Mouse (Mus musculus) limb, embryonic 14.5 days (tissue): ENCODE results near the gene Vwf. TPM values are rescaled to one million over a fixed set of nuclear protein-coding genes. Genes with fewer than 3 reads are reported as not detected.

ENCODE experiments used
- ATAC-seq: fragments of 200-750 bp; cut with Nextera tagmentation; 2 replicates; pipeline ENCODE4 v1.8.0; 2017; ENCODE audit warnings: low read depth, moderate number of reproducible peaks, moderate TSS enrichment; ENCODE audit not compliant: low FRiP score
- DNase-seq: peaks from one replicate; pipeline ENCODE4 v3.0.0-alpha.2; 2015; ENCODE audit warnings: low spot score
- H3K27ac ChIP-seq: fragments of 300-500 bp; sonication (generic); replicated peaks from 2 replicates; pipeline ENCODE4 v1.5.1; 2014; ENCODE audit warnings: low read depth, mild to moderate bottlenecking, low read length, moderate library complexity, mixed read lengths
- H3K27me3 ChIP-seq: fragments of 300-500 bp; sonication (generic); 2 replicates; pipeline ENCODE4 v1.6.1; 2014; ENCODE audit warnings: low read length, mixed read lengths; ENCODE audit not compliant: control insufficient read depth, insufficient read depth
- H3K36me3 ChIP-seq: fragments of 300-500 bp; sonication (generic); 2 replicates; pipeline ENCODE4 v1.6.1; 2014; ENCODE audit warnings: mild to moderate bottlenecking, low read length, moderate library complexity, mixed read lengths; ENCODE audit not compliant: control insufficient read depth, insufficient read depth
- H3K4me1 ChIP-seq: fragments of 300-500 bp; sonication (generic); 2 replicates; pipeline ENCODE4 v1.6.1; 2014; ENCODE audit warnings: antibody characterized with exemption, low read length, mixed read lengths; ENCODE audit not compliant: control insufficient read depth, insufficient read depth
- H3K4me2 ChIP-seq: fragments of 300-500 bp; sonication (generic); replicated peaks from 2 replicates; pipeline ENCODE4 v1.6.1; 2014; ENCODE audit warnings: low read depth, mild to moderate bottlenecking, low read length, moderate library complexity; ENCODE audit not compliant: severe bottlenecking
- H3K4me3 ChIP-seq: fragments of 300-500 bp; sonication (generic); replicated peaks from 2 replicates; pipeline ENCODE4 v1.5.1; 2014; ENCODE audit warnings: low read length
- H3K9ac ChIP-seq: fragments of 300-500 bp; sonication (generic); 2 replicates; pipeline ENCODE4 v1.6.1; 2014; ENCODE audit warnings: mild to moderate bottlenecking, low read depth, low read length, moderate library complexity; ENCODE audit not compliant: severe bottlenecking
- H3K9me3 ChIP-seq: fragments of 300-500 bp; sonication (generic); 2 replicates; pipeline ENCODE4 v1.6.1; 2016; ENCODE audit warnings: low read length; ENCODE audit not compliant: control insufficient read depth
- POLR2A ChIP-seq: fragments of 200-500 bp; IDR thresholded peaks from 2 replicates; pipeline ENCODE4 v1.8.0; 2012; ENCODE audit warnings: inconsistent platforms, mild to moderate bottlenecking, moderate library complexity, borderline replicate concordance; ENCODE audit not compliant: insufficient read depth, insufficient read length; ENCODE audit errors: extremely low read depth
- WGBS: fragments of 180-500 bp; shearing (Covaris S2); extraction: QIAGEN DNeasy Blood & Tissue Kit; methylation state at CpG from one replicate; pipeline ENCODE4 v1.1.7; 2014; 5-methylcytosine and 5-hydroxymethylcytosine counted together
- polyA plus RNA-seq, 2 experiments: library from polyadenylated mRNA; depleted of rRNA in 1 of 2; stranded (reverse) in 1 of 2; unstranded in 1 of 2; fragments of >200 nt; fragmentation: Nextera tagmentation in 1 of 2; extraction: Ambion mirVana in 1 of 2; gene quantifications; 2 replicates each; pipeline versions ENCODE4 v1.2.1 to v1.2.3; 2012 to 2014

Gene Vwf
- polyA plus RNA-seq, 2 experiments: 11.2 to 12.0 TPM

DNA sequence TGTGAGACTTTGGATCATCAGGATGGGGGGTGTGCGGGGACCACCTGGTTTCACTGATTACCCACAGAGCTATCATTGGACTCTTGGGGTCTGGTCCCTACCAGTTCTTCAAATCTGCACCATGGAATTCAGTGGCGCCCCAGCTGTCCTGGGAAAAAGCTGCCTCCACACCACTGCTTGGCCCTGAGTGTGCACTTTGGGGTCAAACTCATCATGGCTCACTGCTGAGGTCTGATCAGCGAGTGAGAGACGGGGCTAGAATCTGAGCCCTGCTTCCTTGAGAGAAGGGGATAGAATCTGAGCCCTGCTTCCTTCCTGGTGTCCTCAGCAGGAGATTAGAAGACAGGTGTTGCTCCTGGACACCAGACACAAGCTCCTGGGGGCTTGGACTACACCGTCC lies 55.8 kb downstream of the Vwf start:
- no peak for TF ChIP-seq POLR2A
- H3K4me2 ChIP-seq: no peak overlapping the region
- H3K9ac ChIP-seq: no peak overlapping the region
- H3K27ac ChIP-seq: no peak overlapping the region; the same call in 1 of the 2 replicates
- no peaks in the 10 kb centered on the region for H3K9me3 ChIP-seq
- H3K4me3 ChIP-seq: no peak overlapping the region
- WGBS: 75% methylated on average over 5 of the region's 5 CpGs
- ATAC-seq (no peak), DNase-seq (no peak)
- no peaks in the 10 kb centered on the region for H3K36me3 ChIP-seq
- peaks cover 9% of the 10 kb centered on the region; the same call in 1 of the 2 replicates for H3K4me1 ChIP-seq
- no peaks in the 10 kb centered on the region for H3K27me3 ChIP-seq

GRCm38 (mm10) chr6:125603234-125603633 lies 56.7 kb downstream of the Vwf start:
- H3K4me3 ChIP-seq: no peak overlapping the region
- H3K4me1 ChIP-seq: peaks cover 9% of the 10 kb centered on the region; the same call in 1 of the 2 replicates
- no peaks in the 10 kb centered on the region for H3K27me3 ChIP-seq
- TF ChIP-seq POLR2A: no peak
- H3K9ac ChIP-seq: no peak overlapping the region
- peak; percentile 67 for ATAC-seq
- 13% methylated on average over 18 of the region's 18 CpGs for WGBS
- H3K9me3 ChIP-seq: no peaks in the 10 kb centered on the region
- H3K36me3 ChIP-seq: no peaks in the 10 kb centered on the region
- no peak overlapping the region for H3K27ac ChIP-seq
- DNase-seq: peak; percentile 80
- H3K4me2 ChIP-seq: peak overlapping the region; percentile 24

- ATAC-seq (no peak), DNase-seq (no peak)
- no peak overlapping the region for H3K4me3 ChIP-seq
- TF ChIP-seq POLR2A: no peak
- H3K27ac ChIP-seq: no peak overlapping the region
- H3K9ac ChIP-seq: no peak overlapping the region
- H3K36me3 ChIP-seq: no peaks in the 10 kb centered on the region
- WGBS: 84% methylated on average over 26 of the region's 26 CpGs
- H3K9me3 ChIP-seq: no peaks in the 10 kb centered on the region
- peaks cover 9% of the 10 kb centered on the region; the same call in 1 of the 2 replicates for H3K4me1 ChIP-seq
- peak overlapping the region; percentile 24 for H3K4me2 ChIP-seq
- H3K27me3 ChIP-seq: no peaks in the 10 kb centered on the region
Measured at GRCm38 (mm10) chr6:125603678-125604462, 57.3 kb downstream of the Vwf start.

GRCm38 (mm10) chr6:125604463-125605191 lies 58.1 kb downstream of the Vwf start:
- TF ChIP-seq POLR2A: no peak
- WGBS: 20% methylated on average over 9 of the region's 9 CpGs
- no peaks in the 10 kb centered on the region for H3K27me3 ChIP-seq
- no peak overlapping the region for H3K4me2 ChIP-seq
- H3K4me3 ChIP-seq: no peak overlapping the region
- no peaks in the 10 kb centered on the region for H3K36me3 ChIP-seq
- H3K9me3 ChIP-seq: no peaks in the 10 kb centered on the region
- peaks cover 9% of the 10 kb centered on the region; the same call in 1 of the 2 replicates for H3K4me1 ChIP-seq
- ATAC-seq: peak; percentile 56
- peak; percentile 91 for DNase-seq
- H3K9ac ChIP-seq: no peak overlapping the region
- no peak overlapping the region for H3K27ac ChIP-seq

GRCm38 (mm10) chr6:125609025-125609424 lies 62.5 kb downstream of the Vwf start:
- Histone ChIP-seq H3K4me3 (no peak overlapping the region), H3K27ac (no peak overlapping the region), H3K27me3 (no peaks in the 10 kb centered on the region), H3K9me3 (no peaks in the 10 kb centered on the region), H3K9ac (no peak overlapping the region), H3K4me1 (peaks cover 2% of the 10 kb centered on the region; the same call in 1 of the 2 replicates), H3K4me2 (no peak overlapping the region), H3K36me3 (no peaks in the 10 kb centered on the region)
- ATAC-seq (no peak), DNase-seq (no peak)
- no peak for TF ChIP-seq POLR2A
- 63% methylated on average over 6 of the region's 6 CpGs for WGBS
